Mouse (Mus musculus) forebrain, embryonic 10.5 days (tissue): ENCODE data around the gene Gm47289. TPM values are rescaled to one million over a fixed set of nuclear protein-coding genes. Genes with fewer than 3 reads are reported as not detected.

Experiments used
- DNase-seq: peaks from one replicate; pipeline ENCODE4 v3.0.0-alpha.2; 2017; ENCODE audit warnings: low spot score; ENCODE audit errors: extremely low spot score
- H3K27ac ChIP-seq: fragments of 300-500 bp; sonication (generic); 2 replicates; pipeline ENCODE4 v1.5.1; 2016; ENCODE audit warnings: mild to moderate bottlenecking
- H3K27me3 ChIP-seq: fragments of 300-500 bp; sonication (generic); 2 replicates; pipeline ENCODE4 v1.6.1; 2016; ENCODE audit warnings: mild to moderate bottlenecking; ENCODE audit not compliant: poor library complexity, severe bottlenecking
- H3K36me3 ChIP-seq: fragments of 300-500 bp; sonication (generic); replicated peaks from 2 replicates; pipeline ENCODE4 v1.6.1; 2016; ENCODE audit warnings: mild to moderate bottlenecking, moderate library complexity
- H3K4me1 ChIP-seq: fragments of 300-500 bp; sonication (generic); 2 replicates; pipeline ENCODE4 v1.6.1; 2016
- H3K4me3 ChIP-seq: fragments of 300-500 bp; sonication (generic); 2 replicates; pipeline ENCODE4 v1.5.1; 2016; ENCODE audit warnings: mild to moderate bottlenecking, moderate library complexity
- H3K9me3 ChIP-seq: fragments of 300-500 bp; sonication (generic); 2 replicates; pipeline ENCODE4 v1.6.1; 2016; ENCODE audit warnings: mild to moderate bottlenecking, moderate library complexity
- WGBS: fragments of 180-500 bp; shearing (Covaris S2); methylation state at CpG from one replicate; pipeline ENCODE4 v1.1.7; 2016; 5-methylcytosine and 5-hydroxymethylcytosine counted together
- polyA plus RNA-seq: library from polyadenylated mRNA; unstranded; fragments of >200 nt; fragmentation: Nextera tagmentation; extraction: Ambion mirVana; gene quantifications from 2 replicates; pipeline ENCODE4 v1.2.1, GENCODE M21; 2016

The Gm47289 gene
- polyA plus RNA-seq, 1 experiment from 2014 or later = not detected

DNA sequence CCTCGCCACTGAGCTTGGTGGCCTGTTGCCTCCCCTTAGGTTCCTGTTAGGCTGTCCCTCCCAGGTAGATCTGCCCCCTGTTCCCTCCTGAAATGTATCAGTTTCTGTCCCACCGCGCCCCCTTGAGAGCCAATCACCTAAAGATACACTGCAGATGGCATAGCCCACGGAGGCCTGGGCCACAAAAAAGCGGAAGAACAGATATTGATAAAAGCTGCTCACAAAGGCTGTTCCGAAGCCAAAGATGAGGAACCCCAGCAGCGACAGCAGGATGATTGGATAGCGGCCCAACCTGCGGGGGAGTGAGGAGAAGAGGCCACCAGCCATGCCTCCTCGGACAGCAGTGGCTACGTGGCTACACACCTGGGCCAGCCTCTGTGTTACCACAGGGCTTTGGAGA is 20.3 kb downstream of the Gm47289 start:
- Histone ChIP-seq H3K4me3 (no peak overlapping the region), H3K9me3 (no peaks in the 10 kb centered on the region), H3K27me3 (no peaks in the 10 kb centered on the region), H3K27ac (no peak overlapping the region), H3K36me3 (no peaks in the 10 kb centered on the region), H3K4me1 (no peaks in the 10 kb centered on the region)
- 94% methylated on average over 11 of the region's 11 CpGs for WGBS
- DNase-seq = no peak

GRCm38 (mm10) chr9:119181241-119181728 is 22.3 kb downstream of the Gm47289 start:
- no peak overlapping the region for H3K27ac ChIP-seq
- H3K4me1 ChIP-seq = no peaks in the 10 kb centered on the region
- H3K27me3 ChIP-seq = no peaks in the 10 kb centered on the region
- H3K9me3 ChIP-seq = no peaks in the 10 kb centered on the region
- no peak overlapping the region for H3K4me3 ChIP-seq
- 72% methylated on average over 3 of the region's 3 CpGs for WGBS
- DNase-seq = no peak
- H3K36me3 ChIP-seq = no peaks in the 10 kb centered on the region

DNA sequence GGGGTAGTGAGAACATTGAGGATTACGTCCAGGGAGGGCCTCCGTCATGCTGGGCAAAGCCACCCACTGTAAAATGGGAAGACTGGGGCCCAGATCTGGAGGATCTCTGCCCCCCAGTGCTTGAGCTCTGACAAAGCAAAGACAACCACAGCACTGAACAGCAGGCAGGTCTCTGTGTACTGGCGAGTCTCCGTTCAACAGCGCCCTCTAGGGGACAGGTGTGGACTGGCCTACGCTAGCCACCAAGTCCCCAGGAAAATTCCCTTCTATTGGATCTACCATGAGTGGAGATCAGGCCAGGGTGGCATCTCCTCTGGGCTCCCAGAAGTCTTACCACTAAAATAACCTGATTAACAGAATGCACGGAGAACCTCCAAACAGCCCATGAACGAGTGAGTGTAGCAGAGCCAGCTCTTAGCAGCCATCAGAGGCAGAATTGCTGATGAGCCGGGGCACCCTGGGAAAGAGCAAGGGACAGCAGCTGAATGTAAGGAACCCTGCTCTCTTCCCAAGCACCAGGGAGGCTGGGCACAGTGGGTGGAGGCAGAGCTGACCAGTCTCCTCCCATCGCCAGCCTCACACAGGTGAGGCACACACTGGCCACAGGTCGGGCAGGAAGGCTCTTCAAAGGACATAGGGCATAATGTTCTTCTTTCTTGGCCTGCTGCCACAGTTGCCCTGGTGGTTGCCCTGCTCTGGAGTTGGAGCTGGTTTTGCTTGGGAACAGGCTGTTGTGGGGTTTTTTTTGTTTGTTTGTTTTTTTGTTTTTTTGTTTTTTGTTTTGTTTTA is 33.4 kb downstream of the Gm47289 start:
- Histone ChIP-seq H3K4me1 (no peaks in the 10 kb centered on the region), H3K4me3 (no peak overlapping the region), H3K9me3 (no peaks in the 10 kb centered on the region), H3K27ac (no peak overlapping the region), H3K27me3 (no peaks in the 10 kb centered on the region), H3K36me3 (no peaks in the 10 kb centered on the region)
- WGBS = 36% methylated on average over 11 of the region's 11 CpGs
- DNase-seq = peak; percentile 27

DNA sequence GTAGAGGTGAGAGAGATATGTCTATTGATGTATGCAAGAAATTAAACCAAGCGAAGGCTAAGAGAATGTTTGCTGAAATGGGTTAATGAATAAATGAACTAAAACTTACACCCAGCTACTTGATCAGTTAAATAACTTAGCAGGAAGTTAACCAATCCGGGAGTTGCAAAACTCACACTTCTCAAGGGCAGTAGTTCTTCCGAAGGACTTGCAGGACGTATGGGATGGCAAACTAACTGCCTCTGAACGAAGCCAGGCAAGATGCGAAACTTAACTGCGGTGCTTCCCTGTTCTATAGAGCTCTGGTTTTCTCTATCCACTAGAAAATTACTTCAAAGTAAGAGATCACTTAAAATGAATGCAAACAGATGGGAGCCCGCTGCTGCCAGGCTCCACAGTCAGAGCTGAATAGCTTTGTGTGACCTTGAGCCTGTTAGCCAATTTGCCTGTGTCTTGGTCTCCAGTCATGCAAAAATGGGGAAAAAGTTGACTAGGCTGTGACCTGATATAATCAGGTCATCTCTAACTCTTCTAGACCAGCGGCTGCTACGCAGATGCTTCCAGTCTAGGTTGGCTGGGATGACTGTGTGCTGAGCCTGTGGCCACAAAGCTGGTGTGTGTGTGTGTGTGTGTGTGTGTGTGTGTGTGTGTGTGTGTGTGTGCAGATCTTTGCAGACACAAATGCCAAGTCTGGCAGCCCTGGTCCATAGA is 40.3 kb downstream of the Gm47289 start:
- Histone ChIP-seq H3K36me3 (no peaks in the 10 kb centered on the region), H3K9me3 (peaks cover 13% of the 10 kb centered on the region), H3K4me1 (no peaks in the 10 kb centered on the region), H3K27ac (no peak overlapping the region), H3K4me3 (no peak overlapping the region), H3K27me3 (no peaks in the 10 kb centered on the region)
- WGBS = 88% methylated on average over 10 of the region's 10 CpGs
- DNase-seq = no peak

- no peaks in the 10 kb centered on the region for H3K27me3 ChIP-seq
- no peaks in the 10 kb centered on the region for H3K4me1 ChIP-seq
- H3K36me3 ChIP-seq = no peaks in the 10 kb centered on the region
- 93% methylated on average over 5 of the region's 5 CpGs for WGBS
- DNase-seq = no peak
- no peak overlapping the region for H3K4me3 ChIP-seq
- H3K9me3 ChIP-seq = peaks cover 24% of the 10 kb centered on the region
- no peak overlapping the region for H3K27ac ChIP-seq
Observed at GRCm38 (mm10) chr9:119201653-119202052, 42.7 kb downstream of the Gm47289 start.

GRCm38 (mm10) chr9:119203617-119204016 is 44.7 kb downstream of the Gm47289 start:
- no peak for DNase-seq
- Histone ChIP-seq H3K27me3 (no peaks in the 10 kb centered on the region), H3K9me3 (peaks cover 24% of the 10 kb centered on the region), H3K4me1 (no peaks in the 10 kb centered on the region), H3K36me3 (no peaks in the 10 kb centered on the region), H3K27ac (no peak overlapping the region), H3K4me3 (no peak overlapping the region)
- WGBS = 95% methylated on average over 9 of the region's 9 CpGs

DNA sequence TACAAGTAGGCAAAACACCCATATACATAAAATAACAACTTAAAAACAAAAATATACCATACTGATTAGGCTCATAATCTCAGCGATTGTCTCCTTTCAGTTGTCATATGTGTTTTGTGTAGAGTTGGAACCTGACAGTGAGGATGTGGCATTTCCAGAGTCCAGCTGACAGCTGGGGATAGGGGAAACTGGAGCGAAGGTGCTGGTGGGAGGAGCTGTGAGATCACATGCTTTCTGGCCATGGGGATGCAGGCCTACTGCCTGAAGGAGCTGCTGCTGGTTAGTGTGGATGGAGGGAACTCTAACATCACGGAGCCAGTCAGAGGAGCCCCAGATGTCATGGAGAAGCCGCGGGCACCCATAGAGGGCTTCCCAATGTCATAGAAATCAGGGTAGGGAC is 46.8 kb downstream of the Gm47289 start:
- DNase-seq = no peak
- Histone ChIP-seq H3K9me3 (peaks cover 24% of the 10 kb centered on the region), H3K36me3 (no peaks in the 10 kb centered on the region), H3K27ac (no peak overlapping the region), H3K4me1 (no peaks in the 10 kb centered on the region), H3K27me3 (no peaks in the 10 kb centered on the region), H3K4me3 (no peak overlapping the region)
- WGBS = 95% methylated on average over 5 of the region's 5 CpGs

DNA sequence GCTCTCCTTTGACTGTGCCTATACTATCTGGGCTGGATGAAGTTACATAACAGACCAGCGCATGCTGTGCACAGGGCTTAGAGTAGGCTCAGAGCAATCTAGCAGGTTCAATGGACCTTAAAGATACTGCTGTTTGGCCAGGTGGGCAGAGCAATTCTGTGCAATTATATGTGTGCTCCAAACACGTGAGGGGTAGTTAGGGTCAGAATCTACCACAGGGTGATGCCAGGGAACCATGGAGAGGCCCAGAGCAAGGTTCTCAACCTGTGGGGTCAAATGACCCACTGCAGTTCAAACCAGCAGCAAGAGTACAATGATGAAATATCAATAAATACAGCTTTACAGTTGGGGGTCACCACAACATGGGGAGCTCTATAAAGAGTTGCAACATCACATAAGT is 47.7 kb downstream of the Gm47289 start:
- Histone ChIP-seq H3K36me3 (no peaks in the 10 kb centered on the region), H3K27me3 (no peaks in the 10 kb centered on the region), H3K4me3 (no peak overlapping the region), H3K27ac (no peak overlapping the region), H3K9me3 (peaks cover 24% of the 10 kb centered on the region), H3K4me1 (no peaks in the 10 kb centered on the region)
- no peak for DNase-seq
- WGBS = 82% methylated on average over 2 of the region's 2 CpGs

DNA sequence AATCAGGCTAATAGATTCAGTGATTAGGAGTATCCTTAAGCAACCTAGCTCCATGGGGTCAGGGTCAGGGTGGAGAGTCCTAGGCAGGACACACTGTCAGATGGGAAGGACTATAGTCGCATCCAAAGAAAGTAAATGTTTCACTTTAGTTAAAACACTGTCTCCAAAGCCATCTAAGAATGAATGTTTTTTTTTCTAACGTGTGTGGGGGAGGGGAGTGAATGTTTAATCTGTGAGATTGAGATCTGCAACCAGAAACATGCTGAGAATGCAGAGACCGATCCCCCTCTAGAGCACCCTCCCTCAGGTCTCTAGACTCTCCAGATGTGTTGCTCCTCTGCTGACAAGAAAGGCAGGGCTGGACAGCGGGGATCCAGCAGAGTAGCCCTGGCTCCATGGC is 48.2 kb downstream of the Gm47289 start:
- H3K27ac ChIP-seq = no peak overlapping the region
- H3K27me3 ChIP-seq = no peaks in the 10 kb centered on the region
- no peak for DNase-seq
- H3K9me3 ChIP-seq = peaks cover 24% of the 10 kb centered on the region
- H3K4me3 ChIP-seq = no peak overlapping the region
- WGBS = 85% methylated on average over 4 of the region's 4 CpGs
- no peaks in the 10 kb centered on the region for H3K36me3 ChIP-seq
- H3K4me1 ChIP-seq = no peaks in the 10 kb centered on the region

- peaks cover 14% of the 10 kb centered on the region for H3K9me3 ChIP-seq
- WGBS = 97% methylated on average over 4 of the region's 4 CpGs
- DNase-seq = no peak
Observed at GRCm38 (mm10) chr9:119208998-119209397, 50.0 kb downstream of the Gm47289 start, which contains the start of gene Slc22a13. TSS of gene Slc22a13 (minus strand) at chr9:119209098.

More at GRCm38 (mm10) chr9:119208998-119209397, 50.0 kb downstream of the Gm47289 start, which contains the start of gene Slc22a13:
- Histone ChIP-seq H3K4me3 (no peak within 1 kb of the TSS), H3K27me3 (no peaks in the 10 kb centered on the region), H3K27ac (no peak within 1 kb of the TSS), H3K4me1 (no peaks in the 10 kb centered on the region), H3K36me3 (no peaks in the 10 kb centered on the region)

Other genes with a start within 250 kb of the Gm47289 start
- 7.2 and 7.3 TPM in 2 replicates for gene Ctdspl, start 232.7 kb upstream of the Gm47289 start, polyA plus RNA-seq
- gene Vill, start 106.4 kb upstream of the Gm47289 start, polyA plus RNA-seq = 13.6 and 15.2 TPM in 2 replicates
- 13.0 and 13.7 TPM in 2 replicates for gene Plcd1, start 65.7 kb upstream of the Gm47289 start, polyA plus RNA-seq
- 1.1 and 2.1 TPM in 2 replicates for gene Dlec1, start 56.7 kb upstream of the Gm47289 start, polyA plus RNA-seq
- 1.6 and 1.8 TPM in 2 replicates for gene Acaa1b, start 2.1 kb upstream of the Gm47289 start, polyA plus RNA-seq
- gene Slc22a13, start 49.9 kb downstream of the Gm47289 start, polyA plus RNA-seq = not detected in 2 replicates
- gene Oxsr1, start 163.3 kb downstream of the Gm47289 start, polyA plus RNA-seq = 14.2 and 14.3 TPM in 2 replicates
- gene Acaa1a, start 180.5 kb downstream of the Gm47289 start, polyA plus RNA-seq = 72.6 and 75.2 TPM in 2 replicates
- 9.1 and 9.5 TPM in 2 replicates for gene Myd88, start 182.2 kb downstream of the Gm47289 start, polyA plus RNA-seq
- 12.6 and 12.9 TPM in 2 replicates for gene Xylb, start 198.2 kb downstream of the Gm47289 start, polyA plus RNA-seq
- not detected in 2 replicates for gene Slc22a14, start 206.4 kb downstream of the Gm47289 start, polyA plus RNA-seq
- 66.0 and 70.6 TPM in 2 replicates for gene Acvr2b, start 243.0 kb downstream of the Gm47289 start, polyA plus RNA-seq